Mouse (Mus musculus): Measurements from ENCODE around the gene Themis2. TPM values are rescaled to one million over a fixed set of nuclear protein-coding genes. Genes with fewer than 3 reads are reported as not detected.
"Not testable (repeated sequence)": the region's sequence is repeated elsewhere in the genome, so short reads cannot be mapped to it uniquely, and the experiment has no call there.

The Themis2 gene
- polyA plus RNA-seq, 1 experiment = 3.6 TPM

DNA sequence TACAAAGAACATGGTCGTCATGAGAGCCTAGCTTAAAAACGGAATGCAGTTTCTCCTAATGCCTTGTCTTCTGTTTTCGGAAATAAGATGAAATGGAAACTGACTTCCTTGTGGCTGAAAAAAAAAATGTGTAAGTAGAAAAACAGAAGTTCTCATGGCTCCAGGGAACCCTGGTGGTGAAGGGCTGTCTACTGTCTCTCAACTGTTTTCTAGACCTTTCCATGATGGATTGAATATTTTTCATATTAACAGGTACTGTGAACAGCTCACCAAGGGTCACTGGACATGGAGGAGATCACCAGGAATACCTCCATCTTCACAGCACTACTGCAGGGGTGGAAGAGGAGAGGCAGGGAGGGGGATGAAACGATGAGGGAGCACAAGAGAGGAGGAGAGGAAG is 1.8 kb upstream of the Themis2 start:
- Histone ChIP-seq H3K27me3 (replicated peaks; ENCODE audit: control insufficient read depth, insufficient read depth, low read length) (no peaks in the 10 kb centered on the region; the same call in 1 of the 2 replicates), H3K4me1 (ENCODE audit: control insufficient read depth, insufficient read depth, low read length) (no peaks in the 10 kb centered on the region), H3K4me3 (ENCODE audit: insufficient read depth, low read depth, low read length) (no peak overlapping the region), H3K36me3 (ENCODE audit: control insufficient read depth, insufficient read depth, low read length) (no peaks in the 10 kb centered on the region), H3K27ac (ENCODE audit: insufficient read depth, low read depth, low read length) (no peak overlapping the region)
- no peak for DNase-seq
- WGBS = 59% methylated on average over 4 of the region's 4 CpGs
- TF ChIP-seq POLR2A (IDR thresholded peaks at IDR 0.05; ENCODE audit: low read depth, low read length) (no peak), CTCF (conservative IDR thresholded peaks at IDR 0.05; ENCODE audit: insufficient read depth, insufficient read length, low read depth, low read length) (no peak)

DNA sequence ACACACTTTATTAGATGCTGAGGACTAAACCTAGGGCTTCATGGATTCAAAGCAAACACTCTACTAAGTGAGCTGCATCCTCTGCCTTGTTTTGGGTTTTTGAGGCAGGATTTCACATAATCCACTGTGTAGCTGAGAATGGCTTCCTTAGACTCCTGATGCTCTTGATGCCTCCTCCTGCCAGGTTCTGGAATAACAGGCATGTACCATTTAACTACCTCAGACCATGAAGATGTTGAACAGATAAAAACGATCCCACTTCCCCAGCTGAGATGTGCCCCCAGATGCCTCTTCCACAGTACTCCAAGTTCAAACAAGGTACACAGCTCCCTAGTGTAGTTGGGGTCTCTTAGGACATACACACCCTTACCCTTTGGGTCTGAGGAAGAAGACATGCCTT is 1.3 kb upstream of the Themis2 start:
- Histone ChIP-seq H3K4me1 (ENCODE audit: control insufficient read depth, insufficient read depth, low read length) (no peaks in the 10 kb centered on the region), H3K27me3 (replicated peaks; ENCODE audit: control insufficient read depth, insufficient read depth, low read length) (no peaks in the 10 kb centered on the region; the same call in 1 of the 2 replicates), H3K36me3 (ENCODE audit: control insufficient read depth, insufficient read depth, low read length) (no peaks in the 10 kb centered on the region), H3K4me3 (ENCODE audit: insufficient read depth, low read depth, low read length) (no peak overlapping the region), H3K27ac (ENCODE audit: insufficient read depth, low read depth, low read length) (no peak overlapping the region)
- TF ChIP-seq CTCF (conservative IDR thresholded peaks at IDR 0.05; ENCODE audit: insufficient read depth, insufficient read length, low read depth, low read length) = no peak
- no peak for TF ChIP-seq POLR2A (IDR thresholded peaks at IDR 0.05; ENCODE audit: low read depth, low read length)
- no peak for DNase-seq
- WGBS = 61% methylated on average over 1 of the region's 1 CpGs

DNA sequence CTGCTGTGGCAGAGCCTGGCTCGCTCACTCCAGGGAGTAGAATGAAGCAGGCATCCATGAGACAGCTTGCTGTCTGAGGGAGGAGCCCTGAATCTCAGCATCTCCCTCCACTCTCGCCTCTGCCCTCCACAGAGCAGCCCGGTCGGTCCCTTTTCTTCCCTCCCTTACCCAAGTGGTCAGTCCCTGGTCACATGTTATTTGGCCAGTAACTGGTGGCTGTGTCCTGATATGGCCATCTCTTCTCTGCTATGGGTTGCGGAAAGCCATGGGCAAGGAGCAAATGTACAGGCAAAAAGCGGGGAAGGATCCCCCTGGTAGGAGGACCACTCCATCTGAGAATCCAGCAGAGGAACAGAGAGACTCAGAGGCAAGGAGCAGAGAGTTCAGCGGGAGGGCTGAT is 1.0 kb downstream of the Themis2 start:
- no peak for TF ChIP-seq CTCF (conservative IDR thresholded peaks at IDR 0.05; ENCODE audit: insufficient read depth, insufficient read length, low read depth, low read length)
- no peak for DNase-seq
- Histone ChIP-seq H3K27me3 (replicated peaks; ENCODE audit: control insufficient read depth, insufficient read depth, low read length) (no peaks in the 10 kb centered on the region; the same call in 1 of the 2 replicates), H3K4me1 (ENCODE audit: control insufficient read depth, insufficient read depth, low read length) (no peaks in the 10 kb centered on the region), H3K27ac (ENCODE audit: insufficient read depth, low read depth, low read length) (no peak overlapping the region), H3K4me3 (ENCODE audit: insufficient read depth, low read depth, low read length) (no peak overlapping the region), H3K36me3 (ENCODE audit: control insufficient read depth, insufficient read depth, low read length) (no peaks in the 10 kb centered on the region)
- WGBS = 60% methylated on average over 7 of the region's 7 CpGs

DNA sequence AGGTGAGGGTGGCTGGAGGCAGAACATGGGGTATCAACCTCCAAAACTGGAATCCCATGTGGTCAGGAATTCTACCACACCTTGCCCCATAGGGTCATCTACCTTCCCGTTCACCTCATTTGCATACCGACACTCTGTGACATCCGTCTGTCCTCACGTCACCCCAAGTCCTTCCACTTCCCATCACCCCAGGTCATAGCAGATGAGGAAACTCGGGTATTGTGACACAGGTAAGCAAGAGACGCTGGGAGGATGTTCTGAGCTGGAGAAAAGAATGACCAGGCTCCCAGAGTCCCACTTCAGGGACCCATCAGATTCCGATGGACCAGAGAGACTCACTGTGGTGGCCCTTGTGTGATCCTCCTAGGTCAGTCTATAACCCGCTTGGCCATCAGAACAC is 1.4 kb downstream of the Themis2 start:
- no peak for TF ChIP-seq CTCF (conservative IDR thresholded peaks at IDR 0.05; ENCODE audit: insufficient read depth, insufficient read length, low read depth, low read length)
- no peak for TF ChIP-seq POLR2A (IDR thresholded peaks at IDR 0.05; ENCODE audit: low read depth, low read length)
- Histone ChIP-seq H3K27me3 (replicated peaks; ENCODE audit: control insufficient read depth, insufficient read depth, low read length) (no peaks in the 10 kb centered on the region; the same call in 1 of the 2 replicates), H3K36me3 (ENCODE audit: control insufficient read depth, insufficient read depth, low read length) (no peaks in the 10 kb centered on the region), H3K27ac (ENCODE audit: insufficient read depth, low read depth, low read length) (no peak overlapping the region), H3K4me3 (ENCODE audit: insufficient read depth, low read depth, low read length) (no peak overlapping the region), H3K4me1 (ENCODE audit: control insufficient read depth, insufficient read depth, low read length) (no peaks in the 10 kb centered on the region)
- WGBS = 75% methylated on average over 8 of the region's 8 CpGs
- DNase-seq = no peak

DNA sequence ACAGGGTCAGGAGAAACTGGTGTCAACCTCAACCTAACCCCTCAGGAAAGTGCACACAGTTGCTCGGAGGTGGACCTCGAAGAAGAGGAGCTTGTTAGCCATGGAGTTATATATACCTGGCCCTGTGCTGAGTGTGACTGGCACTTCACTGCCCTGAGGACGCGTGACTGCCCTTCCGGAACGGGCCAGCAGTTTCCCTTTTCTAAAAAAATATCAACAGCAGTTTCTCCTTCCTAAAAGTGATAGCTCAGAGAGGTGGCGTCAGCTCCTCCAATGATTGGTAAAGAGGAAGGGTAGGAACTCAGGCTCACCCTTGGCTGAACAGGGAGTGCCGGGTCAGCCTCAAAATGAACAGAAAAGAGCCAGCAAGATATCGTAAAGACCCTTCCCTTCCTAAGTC is 2.2 kb downstream of the Themis2 start:
- Histone ChIP-seq H3K36me3 (ENCODE audit: control insufficient read depth, insufficient read depth, low read length) (no peaks in the 10 kb centered on the region), H3K4me1 (ENCODE audit: control insufficient read depth, insufficient read depth, low read length) (no peaks in the 10 kb centered on the region), H3K27ac (ENCODE audit: insufficient read depth, low read depth, low read length) (no peak overlapping the region), H3K27me3 (replicated peaks; ENCODE audit: control insufficient read depth, insufficient read depth, low read length) (no peaks in the 10 kb centered on the region; the same call in 1 of the 2 replicates), H3K4me3 (ENCODE audit: insufficient read depth, low read depth, low read length) (no peak overlapping the region)
- DNase-seq = peak; percentile 29
- WGBS = 14% methylated on average over 9 of the region's 9 CpGs
- TF ChIP-seq CTCF (conservative IDR thresholded peaks at IDR 0.05; ENCODE audit: insufficient read depth, insufficient read length, low read depth, low read length) (no peak), POLR2A (IDR thresholded peaks at IDR 0.05; ENCODE audit: low read depth, low read length) (no peak)

DNA sequence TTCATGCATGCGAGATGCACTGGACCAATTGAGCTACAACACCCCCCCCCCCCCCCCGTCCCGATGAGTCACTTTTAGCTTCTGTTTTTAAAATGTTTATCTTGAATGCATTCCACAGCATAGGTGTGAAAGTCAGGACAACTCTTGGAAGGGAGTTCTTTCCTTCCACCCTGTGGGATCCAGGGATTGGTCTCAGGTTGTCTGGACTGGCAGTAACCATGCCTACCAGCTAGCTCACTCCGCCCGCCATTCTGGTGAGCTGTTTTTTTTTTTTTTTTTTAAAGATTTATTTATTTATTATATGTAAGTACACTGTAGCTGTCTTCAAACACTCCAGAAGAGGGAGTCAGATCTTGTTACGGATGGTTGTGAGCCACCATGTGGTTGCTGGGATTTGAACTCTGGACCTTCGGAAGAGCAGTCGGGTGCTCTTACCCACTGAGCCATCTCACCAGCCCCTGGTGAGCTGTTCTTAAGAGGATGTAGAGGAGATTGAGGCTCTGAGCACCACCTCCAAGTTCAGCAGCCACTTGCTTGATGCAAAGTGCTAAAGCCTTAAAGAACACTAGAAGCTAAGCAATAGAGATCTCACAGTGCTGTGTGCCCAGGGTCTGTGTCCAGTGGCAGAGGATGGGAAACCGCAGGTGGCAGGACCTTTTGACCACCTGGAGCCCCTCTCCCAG is 2.7 kb downstream of the Themis2 start:
- not testable (repeated sequence) for H3K4me1 ChIP-seq (ENCODE audit: control insufficient read depth, insufficient read depth, low read length); DNase-seq; H3K4me3 ChIP-seq (ENCODE audit: insufficient read depth, low read depth, low read length); H3K36me3 ChIP-seq (ENCODE audit: control insufficient read depth, insufficient read depth, low read length); H3K27ac ChIP-seq (ENCODE audit: insufficient read depth, low read depth, low read length); H3K27me3 ChIP-seq (replicated peaks; ENCODE audit: control insufficient read depth, insufficient read depth, low read length)
- 75% methylated on average over 9 of the region's 9 CpGs for WGBS

DNA sequence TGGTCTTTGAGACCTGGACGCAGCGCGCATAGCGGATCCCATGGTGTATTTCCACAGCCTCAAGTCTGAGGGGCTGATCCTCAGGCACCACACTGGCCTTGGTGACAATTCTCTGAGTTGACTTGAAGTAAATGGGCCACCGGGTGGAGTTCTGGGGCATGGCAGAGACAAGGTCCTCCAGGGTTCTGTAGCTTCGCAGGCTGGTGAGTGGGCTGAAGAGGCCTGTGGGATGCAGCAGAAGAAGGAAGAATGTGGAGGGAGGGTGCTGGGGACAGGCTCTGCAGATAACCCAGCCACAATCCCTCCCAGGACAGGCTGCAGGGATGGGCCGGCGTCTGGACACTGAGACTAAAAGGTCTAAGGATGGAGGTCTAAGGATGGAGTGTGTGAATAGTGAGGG is 6.5 kb downstream of the Themis2 start:
- no peak overlapping the region for H3K4me3 ChIP-seq (ENCODE audit: insufficient read depth, low read depth, low read length)
- DNase-seq = no peak
- no peaks in the 10 kb centered on the region for H3K27me3 ChIP-seq (replicated peaks; ENCODE audit: control insufficient read depth, insufficient read depth, low read length)
- H3K27ac ChIP-seq (ENCODE audit: insufficient read depth, low read depth, low read length) = no peak overlapping the region
- WGBS = 87% methylated on average over 8 of the region's 8 CpGs
- no peaks in the 10 kb centered on the region for H3K36me3 ChIP-seq (ENCODE audit: control insufficient read depth, insufficient read depth, low read length)
- TF ChIP-seq POLR2A (IDR thresholded peaks at IDR 0.05; ENCODE audit: low read depth, low read length) (no peak), CTCF (conservative IDR thresholded peaks at IDR 0.05; ENCODE audit: insufficient read depth, insufficient read length, low read depth, low read length) (no peak)
- H3K4me1 ChIP-seq (ENCODE audit: control insufficient read depth, insufficient read depth, low read length) = no peaks in the 10 kb centered on the region

All from kidney, adult 2 months (tissue).